16 mouse cellular contexts compared by ENCODE assay signal in the genomic region with DNA sequence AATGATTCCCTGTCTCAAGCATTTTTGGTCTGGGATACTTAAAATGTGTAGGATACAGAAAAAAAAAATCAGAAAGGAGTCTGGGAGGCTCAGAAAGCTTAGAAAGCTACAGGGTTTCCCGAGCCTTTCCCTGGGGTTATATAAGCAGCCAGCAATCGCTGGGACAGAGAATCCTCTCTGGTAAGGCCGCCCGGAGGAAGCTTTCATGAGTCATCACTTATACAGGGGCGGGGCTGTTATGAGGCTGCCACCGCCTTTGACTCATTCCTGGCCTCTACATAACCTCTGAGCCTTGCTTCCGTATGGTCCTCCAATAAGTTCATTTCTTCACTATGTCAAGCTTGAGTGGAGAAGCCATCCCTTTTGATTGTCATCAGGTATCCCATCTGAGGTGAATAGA. TPM values are rescaled to one million over a fixed set of nuclear protein-coding genes. Genes with fewer than 3 reads are reported as not detected.
DNase-seq lines count a peak whose midpoint lies in the region; ATAC-seq and TF ChIP-seq lines count a peak whose summit lies in the region.
"Had no signal": no experiment of that assay in that cellular context is flagged by ENCODE, and none has a peak within 500 bp of the region (broad histone marks: within the 10 kb centered on the region; RNA-seq: fewer than 3 reads in every experiment).

No protein-coding gene starts in this region.

- 0 out of 2 replicates have a peak, but pooled peaks cover 2% of the 10 kb centered on the region for H3K4me1 ChIP-seq in intestine, embryonic 16.5 days (ENCODE audit: control insufficient read depth, insufficient read depth, low read length)
- no peaks in the 10 kb centered on the region for H3K4me1 ChIP-seq in cerebellum, adult 2 months (ENCODE audit: control insufficient read depth, insufficient read depth, low read length)

- H3K27me3 ChIP-seq in intestine, embryonic 16.5 days (replicated peaks; ENCODE audit: control insufficient read depth, insufficient read depth, low read length) = no peaks in the 10 kb centered on the region
- no peaks in the 10 kb centered on the region for H3K27me3 ChIP-seq in cerebellum, adult 2 months (ENCODE audit: control insufficient read depth, insufficient read depth, low read length)
- H3K27me3 ChIP-seq: neural tube, embryonic 12.5 days had no signal

- H3K27ac ChIP-seq in intestine, embryonic 16.5 days (ENCODE audit: low read length) = no peak overlapping the region
- H3K27ac ChIP-seq in cerebellum, adult 2 months (ENCODE audit: insufficient read depth, low read length) = no peak overlapping the region
- H3K27ac ChIP-seq: left cerebral cortex, adult 2 months; neural tube, embryonic 12.5 days had no signal

- WGBS in intestine, embryonic 16.5 days = 39% methylated on average over 7 of the region's 7 CpGs
- 89% methylated on average over 7 of the region's 7 CpGs for WGBS in cerebellum, adult 2 months

- peak; percentile 26 to 36 for DNase-seq in heart, adult 9 months (ENCODE audit: low spot score in 2 of 2)
- DNase-seq in heart, postnatal 36 days = no peak
- DNase-seq in 3T3-L1 (ENCODE audit: low read depth, low spot score) = peak; percentile 96
- peak; percentile 55 for DNase-seq in Muller cell, postnatal 12 days (ENCODE audit: inconsistent ontology term)
- DNase-seq in ovary, adult 18-20 months (ENCODE audit: low spot score) = no peak
- DNase-seq in cerebellum, postnatal 14 days = no peak
- no peak for DNase-seq in cerebellum, adult 2 months
- DNase-seq: cerebellum, postnatal 25 days; right cerebral cortex, adult 18-20 months had no signal

- H3K9me3 ChIP-seq in intestine, embryonic 16.5 days (ENCODE audit: control insufficient read depth, low read length) = no peaks in the 10 kb centered on the region
- H3K9me3 ChIP-seq: neural tube, embryonic 12.5 days had no signal

- no peaks in the 10 kb centered on the region for H3K36me3 ChIP-seq in intestine, embryonic 16.5 days (ENCODE audit: control insufficient read depth, insufficient read depth, low read length)
- H3K36me3 ChIP-seq: G1E; neural tube, embryonic 12.5 days had no signal

- H3K9ac ChIP-seq in intestine, embryonic 16.5 days (ENCODE audit: low read depth, low read length) = no peak overlapping the region
- H3K9ac ChIP-seq: neural tube, embryonic 12.5 days had no signal

- H3K4me3 ChIP-seq in intestine, embryonic 16.5 days (ENCODE audit: low read length) = no peak overlapping the region
- no peak overlapping the region for H3K4me3 ChIP-seq in cerebellum, adult 2 months (replicated peaks; ENCODE audit: insufficient read depth, low read depth, low read length)
- H3K4me3 ChIP-seq: erythroblast, embryonic 14.5 days; left cerebral cortex, adult 2 months; neural tube, embryonic 12.5 days had no signal

- peak; percentile 68 for ATAC-seq in intestine, embryonic 16.5 days

- intact Hi-C loops in heart, postnatal 36 days (cut with DNase I) = no loop called here

- TF ChIP-seq POLR2A in cerebellum, adult 2 months (IDR thresholded peaks at IDR 0.05; ENCODE audit: borderline replicate concordance, insufficient read depth, low read length) = no peak

- H3K4me2 ChIP-seq in intestine, embryonic 16.5 days (ENCODE audit: low read depth, low read length) = no peak overlapping the region
- H3K4me2 ChIP-seq: liver, embryonic 11.5 days; neural tube, embryonic 12.5 days had no signal

- no peak for TF ChIP-seq CTCF in cerebellum, adult 2 months (IDR thresholded peaks at IDR 0.05; ENCODE audit: borderline replicate concordance, insufficient read depth, low read depth, low read length)

RNA-seq across cellular contexts. Expression of a gene that starts 53.5 kb away (rescaled TPM):
- 1 to 10 TPM in 1 of 2 experiments, under 1 TPM in 1; 0.98 to 1.6 TPM for total RNA-seq in heart, postnatal 36 days (2021)
- 2.9 and 3.1 TPM in 2 replicates for polyA plus RNA-seq in intestine, embryonic 16.5 days (2015; fragmentation: Nextera tagmentation; extraction: Ambion mirVana)
- 38.5 and 44.6 TPM in 2 replicates for polyA plus RNA-seq in cerebellum, adult 2 months (2012; rRNA removed)
- total RNA-seq: G1E; granulocyte monocyte progenitor cell, adult 5-6 weeks had no signal
- polyA plus RNA-seq: G1E had no signal

Comparison
In these comparisons a context has a peak if more than half of its experiments do, and no peak if none do; other contexts are left out.
1. DNase-seq: peak in heart, adult 9 months (2 of 2), 3T3-L1 (single experiment) and Muller cell, postnatal 12 days (single experiment); none in heart, postnatal 36 days (0 of 2), ovary, adult 18-20 months (single experiment), cerebellum, postnatal 14 days (0 of 2) and cerebellum, adult 2 months (0 of 2).